Mouse (Mus musculus) hindbrain, embryonic 16.5 days (tissue): Measurements from ENCODE around the gene Sipa1l3. TPM values are rescaled to one million over a fixed set of nuclear protein-coding genes. Genes with fewer than 3 reads are reported as not detected.

Experiments
- ATAC-seq: fragments of 200-750 bp; cut with Nextera tagmentation; 2 replicates; pipeline ENCODE4 v1.8.0; 2017; ENCODE audit warnings: moderate TSS enrichment, moderate library complexity
- H3K27ac ChIP-seq: fragments of 300-500 bp; sonication (generic); 2 replicates; pipeline ENCODE4 v1.5.1; 2014; ENCODE audit warnings: low read depth, mild to moderate bottlenecking, control low read depth, low read length, moderate library complexity
- H3K27me3 ChIP-seq: fragments of 300-500 bp; sonication (generic); replicated peaks from 2 replicates; pipeline ENCODE4 v1.6.1; 2014; ENCODE audit warnings: low read length; ENCODE audit not compliant: control insufficient read depth, insufficient read depth
- H3K36me3 ChIP-seq: fragments of 300-500 bp; sonication (generic); 2 replicates; pipeline ENCODE4 v1.6.1; 2014; ENCODE audit warnings: mild to moderate bottlenecking, low read length, moderate library complexity, mixed read lengths; ENCODE audit not compliant: control insufficient read depth, insufficient read depth
- H3K4me1 ChIP-seq: fragments of 300-500 bp; sonication (generic); 2 replicates; pipeline ENCODE4 v1.6.1; 2014; ENCODE audit warnings: low read depth, low read length; ENCODE audit not compliant: control insufficient read depth, insufficient read depth
- H3K4me2 ChIP-seq: fragments of 300-500 bp; sonication (generic); 2 replicates; pipeline ENCODE4 v1.6.1; 2014; ENCODE audit warnings: mild to moderate bottlenecking, low read length, control low read depth, moderate library complexity
- H3K4me3 ChIP-seq: fragments of 300-500 bp; sonication (generic); 2 replicates; pipeline ENCODE4 v1.5.1; 2014; ENCODE audit warnings: mild to moderate bottlenecking, low read length, control low read depth, moderate library complexity
- H3K9ac ChIP-seq: fragments of 300-500 bp; sonication (generic); 2 replicates; pipeline ENCODE4 v1.6.1; 2014; ENCODE audit warnings: low read depth, mild to moderate bottlenecking, control low read depth, low read length, moderate library complexity
- H3K9me3 ChIP-seq: fragments of 300-500 bp; sonication (generic); 2 replicates; pipeline ENCODE4 v1.6.1; 2014; ENCODE audit warnings: mild to moderate bottlenecking, low read length, moderate library complexity; ENCODE audit not compliant: control insufficient read depth
- WGBS: fragments of 180-500 bp; shearing (Covaris S2); extraction: QIAGEN DNeasy Blood & Tissue Kit; methylation state at CpG from one replicate; pipeline ENCODE4 v1.1.7; 2014; 5-methylcytosine and 5-hydroxymethylcytosine counted together
- polyA plus RNA-seq: library from polyadenylated mRNA; unstranded; fragments of >200 nt; fragmentation: Nextera tagmentation; extraction: Ambion mirVana; gene quantifications from 2 replicates; pipeline ENCODE4 v1.2.1, GENCODE M21; 2015

Gene Sipa1l3
- polyA plus RNA-seq, 1 experiment from 2014 or later: 23.1 TPM

- 89% methylated on average over 4 of the region's 4 CpGs for WGBS
- H3K27me3 ChIP-seq: no peaks in the 10 kb centered on the region
- no peak overlapping the region for H3K27ac ChIP-seq
- H3K9me3 ChIP-seq: no peaks in the 10 kb centered on the region
- no peak overlapping the region for H3K4me2 ChIP-seq
- H3K4me1 ChIP-seq: peaks cover 15% of the 10 kb centered on the region
- H3K9ac ChIP-seq: no peak overlapping the region
- H3K4me3 ChIP-seq: no peak overlapping the region
- no peak for ATAC-seq
- no peaks in the 10 kb centered on the region for H3K36me3 ChIP-seq
Observed at GRCm38 (mm10) chr7:29406855-29407254, 111.6 kb downstream of the Sipa1l3 start.

- Histone ChIP-seq H3K4me3 (no peak overlapping the region), H3K4me2 (no peak overlapping the region), H3K9me3 (no peaks in the 10 kb centered on the region), H3K27ac (no peak overlapping the region), H3K27me3 (no peaks in the 10 kb centered on the region), H3K36me3 (peaks cover 10% of the 10 kb centered on the region), H3K4me1 (no peaks in the 10 kb centered on the region; the same call in 1 of the 2 replicates), H3K9ac (no peak overlapping the region)
- WGBS: 99% methylated on average over 2 of the region's 2 CpGs
- ATAC-seq: no peak
Observed at GRCm38 (mm10) chr7:29404126-29404525, 114.3 kb downstream of the Sipa1l3 start.

- no peak overlapping the region for H3K4me2 ChIP-seq
- H3K9me3 ChIP-seq: no peaks in the 10 kb centered on the region
- no peak overlapping the region for H3K27ac ChIP-seq
- peaks cover 11% of the 10 kb centered on the region for H3K36me3 ChIP-seq
- ATAC-seq: no peak
- H3K27me3 ChIP-seq: no peaks in the 10 kb centered on the region
- no peak overlapping the region for H3K9ac ChIP-seq
- H3K4me3 ChIP-seq: no peak overlapping the region
- peaks cover 3% of the 10 kb centered on the region for H3K4me1 ChIP-seq
- 93% methylated on average over 4 of the region's 4 CpGs for WGBS
Observed at GRCm38 (mm10) chr7:29402015-29402414, 116.4 kb downstream of the Sipa1l3 start.

GRCm38 (mm10) chr7:29400451-29400850 is 118.0 kb downstream of the Sipa1l3 start:
- no peak for ATAC-seq
- H3K9ac ChIP-seq: no peak overlapping the region
- H3K36me3 ChIP-seq: peaks cover 16% of the 10 kb centered on the region
- no peak overlapping the region for H3K4me2 ChIP-seq
- H3K27ac ChIP-seq: no peak overlapping the region
- H3K4me1 ChIP-seq: peaks cover 4% of the 10 kb centered on the region
- H3K4me3 ChIP-seq: no peak overlapping the region
- WGBS: 91% methylated on average over 8 of the region's 8 CpGs
- H3K27me3 ChIP-seq: no peaks in the 10 kb centered on the region
- no peaks in the 10 kb centered on the region for H3K9me3 ChIP-seq

- no peak overlapping the region for H3K4me2 ChIP-seq
- H3K9me3 ChIP-seq: no peaks in the 10 kb centered on the region
- H3K27ac ChIP-seq: no peak overlapping the region
- WGBS: 88% methylated on average over 9 of the region's 9 CpGs
- H3K9ac ChIP-seq: no peak overlapping the region
- ATAC-seq: no peak
- H3K36me3 ChIP-seq: peaks cover 18% of the 10 kb centered on the region
- H3K27me3 ChIP-seq: no peaks in the 10 kb centered on the region
- peaks cover 4% of the 10 kb centered on the region for H3K4me1 ChIP-seq
- H3K4me3 ChIP-seq: no peak overlapping the region
Observed at GRCm38 (mm10) chr7:29399056-29399455, 119.4 kb downstream of the Sipa1l3 start.

DNA sequence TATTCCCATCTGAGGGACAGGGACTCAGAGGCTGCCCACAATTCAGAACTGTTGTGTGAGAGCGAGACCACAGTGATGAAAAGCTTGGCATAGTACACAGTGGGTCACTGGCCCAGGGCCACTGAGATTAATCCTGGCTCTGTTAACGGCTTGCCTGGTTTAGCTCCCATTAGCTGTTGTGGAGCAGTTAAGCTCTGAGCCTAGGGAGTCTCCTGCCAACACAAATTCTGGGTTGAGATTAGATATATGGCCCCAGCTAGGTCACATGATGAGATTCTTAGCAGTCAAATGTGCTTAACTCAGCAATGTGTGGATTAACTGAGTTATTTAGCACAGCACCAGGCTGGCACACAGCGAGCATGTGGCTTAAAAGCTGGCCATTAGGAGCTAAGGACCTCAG is 121.0 kb downstream of the Sipa1l3 start:
- Histone ChIP-seq H3K4me1 (peaks cover 4% of the 10 kb centered on the region), H3K9ac (no peak overlapping the region), H3K36me3 (peaks cover 18% of the 10 kb centered on the region), H3K4me2 (no peak overlapping the region), H3K9me3 (no peaks in the 10 kb centered on the region), H3K27me3 (no peaks in the 10 kb centered on the region), H3K4me3 (no peak overlapping the region), H3K27ac (peak overlapping the region; percentile 32; the same call in 1 of the 2 replicates)
- ATAC-seq: peak; percentile 59; the same call in 1 of the 2 replicates
- 53% methylated on average over 3 of the region's 3 CpGs for WGBS

DNA sequence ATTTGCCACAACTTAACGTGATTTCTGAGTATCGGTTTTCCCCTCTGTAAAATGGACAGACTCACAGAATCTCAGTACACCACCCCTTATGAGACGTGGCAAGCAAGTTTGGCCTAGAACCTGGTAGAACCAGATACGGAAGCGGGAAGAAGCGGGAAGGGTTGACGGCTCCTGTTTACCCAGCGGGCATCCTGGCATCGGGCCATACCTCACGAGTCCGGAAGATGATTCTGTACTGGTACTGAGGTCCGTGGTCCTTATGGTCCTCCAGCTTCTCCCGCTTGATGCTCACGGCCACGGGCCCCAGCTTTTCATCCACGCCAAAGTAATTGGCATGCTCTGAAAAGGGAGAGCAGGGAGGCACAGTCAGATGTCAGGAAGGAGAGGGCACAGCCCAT is 121.5 kb downstream of the Sipa1l3 start:
- no peak for ATAC-seq
- Histone ChIP-seq H3K36me3 (peaks cover 18% of the 10 kb centered on the region), H3K4me2 (no peak overlapping the region), H3K27me3 (no peaks in the 10 kb centered on the region), H3K9me3 (no peaks in the 10 kb centered on the region), H3K9ac (no peak overlapping the region), H3K4me3 (no peak overlapping the region), H3K27ac (peak overlapping the region; percentile 32; the same call in 1 of the 2 replicates), H3K4me1 (peaks cover 8% of the 10 kb centered on the region)
- 85% methylated on average over 16 of the region's 16 CpGs for WGBS

DNA sequence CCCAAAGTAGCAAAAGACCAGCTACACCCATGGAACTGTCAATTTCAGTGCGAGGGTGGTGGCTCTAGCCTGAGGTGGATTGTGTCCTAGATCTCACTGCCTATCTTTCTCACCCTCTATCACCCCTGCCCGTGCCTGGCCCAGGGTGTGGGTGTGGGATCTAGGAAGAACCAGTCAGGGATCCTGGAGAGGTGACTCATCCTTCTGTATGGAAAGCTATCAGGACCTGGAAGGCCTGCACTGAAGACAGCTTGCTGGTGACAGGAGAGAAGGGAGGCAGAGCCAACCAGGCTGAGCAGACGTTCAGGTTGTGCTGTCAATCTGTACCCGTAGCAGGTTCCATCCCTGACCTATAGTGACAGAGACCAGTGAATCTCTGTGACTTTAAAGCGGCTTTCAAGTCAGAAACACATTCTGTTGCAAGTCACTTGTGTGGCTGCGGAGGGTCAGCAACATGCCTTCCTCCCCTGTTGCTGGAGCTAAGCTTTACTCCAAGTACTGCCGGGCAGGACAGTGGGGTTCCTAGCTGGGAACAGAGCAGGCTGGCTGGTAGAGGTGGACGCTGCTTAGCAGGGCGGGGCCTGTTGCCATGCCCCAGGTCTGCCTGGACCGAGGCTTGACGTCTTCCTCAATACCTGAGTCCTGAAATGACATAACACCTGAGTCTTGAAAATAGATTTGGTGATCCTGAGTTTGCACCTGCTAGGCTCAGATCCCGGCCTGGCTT is 122.1 kb downstream of the Sipa1l3 start:
- WGBS: 90% methylated on average over 12 of the region's 12 CpGs
- no peak overlapping the region for H3K4me2 ChIP-seq
- no peaks in the 10 kb centered on the region for H3K27me3 ChIP-seq
- H3K4me1 ChIP-seq: peaks cover 9% of the 10 kb centered on the region
- no peak for ATAC-seq
- H3K4me3 ChIP-seq: no peak overlapping the region
- H3K9ac ChIP-seq: no peak overlapping the region
- H3K36me3 ChIP-seq: peaks cover 18% of the 10 kb centered on the region
- no peak overlapping the region for H3K27ac ChIP-seq
- no peaks in the 10 kb centered on the region for H3K9me3 ChIP-seq

DNA sequence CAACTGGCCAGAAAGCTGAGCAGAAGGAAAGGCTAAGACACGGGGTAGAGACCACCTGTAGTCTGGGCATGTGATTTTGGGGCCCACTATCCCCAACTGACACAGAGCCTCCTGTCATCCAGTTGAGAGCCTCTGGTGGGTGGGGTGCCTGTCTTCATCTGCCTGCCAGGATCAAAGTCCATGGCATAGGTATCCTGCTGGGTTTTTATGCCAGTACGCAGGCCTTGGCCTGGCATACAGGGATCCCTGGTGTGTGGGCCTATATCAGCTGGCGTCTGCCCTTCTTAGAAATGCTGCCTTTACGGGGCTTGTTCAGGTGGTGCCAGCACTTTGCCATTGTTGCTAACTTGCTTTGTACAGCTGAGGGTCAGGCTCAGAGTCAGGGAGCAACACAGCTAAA is 123.3 kb downstream of the Sipa1l3 start:
- Histone ChIP-seq H3K4me1 (peaks cover 9% of the 10 kb centered on the region), H3K9ac (no peak overlapping the region), H3K27me3 (no peaks in the 10 kb centered on the region), H3K9me3 (no peaks in the 10 kb centered on the region), H3K4me2 (no peak overlapping the region), H3K27ac (no peak overlapping the region), H3K36me3 (peaks cover 16% of the 10 kb centered on the region), H3K4me3 (no peak overlapping the region)
- WGBS: 58% methylated on average over 4 of the region's 4 CpGs
- ATAC-seq: no peak
